Mouse (Mus musculus) limb, embryonic 11.5 days (tissue): ENCODE data around the gene Kctd8. TPM values are rescaled to one million over a fixed set of nuclear protein-coding genes. Genes with fewer than 3 reads are reported as not detected.

Source experiments
- ATAC-seq: fragments of 200-750 bp; cut with Nextera tagmentation; 2 replicates; pipeline ENCODE4 v1.8.0; 2017; ENCODE audit warnings: low read depth; ENCODE audit not compliant: insufficient number of reproducible peaks, low FRiP score, low TSS enrichment
- DNase-seq: peaks from one replicate; pipeline ENCODE4 v3.0.0-alpha.2; 2015; ENCODE audit warnings: low spot score
- H3K27ac ChIP-seq: fragments of 300-500 bp; sonication (generic); replicated peaks from 2 replicates; pipeline ENCODE4 v1.5.1; 2014; ENCODE audit warnings: low read depth, mild to moderate bottlenecking, low read length
- H3K27me3 ChIP-seq: fragments of 300-500 bp; sonication (generic); 2 replicates; pipeline ENCODE4 v1.6.1; 2014; ENCODE audit warnings: mild to moderate bottlenecking, low read length, mixed read lengths; ENCODE audit not compliant: control insufficient read depth, insufficient read depth
- H3K36me3 ChIP-seq: fragments of 300-500 bp; sonication (generic); 2 replicates; pipeline ENCODE4 v1.6.1; 2014; ENCODE audit warnings: mild to moderate bottlenecking, low read length, moderate library complexity, mixed read lengths; ENCODE audit not compliant: control insufficient read depth, insufficient read depth
- H3K4me1 ChIP-seq: fragments of 300-500 bp; sonication (generic); 2 replicates; pipeline ENCODE4 v1.6.1; 2014; ENCODE audit warnings: low read length, mixed read lengths; ENCODE audit not compliant: control insufficient read depth, insufficient read depth
- H3K4me2 ChIP-seq: fragments of 300-500 bp; sonication (generic); 2 replicates; pipeline ENCODE4 v1.6.1; 2014; ENCODE audit warnings: low read depth, mild to moderate bottlenecking, moderate library complexity; ENCODE audit not compliant: severe bottlenecking
- H3K4me3 ChIP-seq: fragments of 300-500 bp; sonication (generic); 2 replicates; pipeline ENCODE4 v1.5.1; 2014; ENCODE audit warnings: low read depth, low read length
- H3K9ac ChIP-seq: fragments of 300-500 bp; sonication (generic); 2 replicates; pipeline ENCODE4 v1.6.1; 2014; ENCODE audit warnings: mild to moderate bottlenecking, low read length
- H3K9me3 ChIP-seq: fragments of 300-500 bp; sonication (generic); 2 replicates; pipeline ENCODE4 v1.6.1; 2016; ENCODE audit warnings: low read length; ENCODE audit not compliant: control insufficient read depth
- WGBS: fragments of 180-500 bp; shearing (Covaris S2); extraction: QIAGEN DNeasy Blood & Tissue Kit; methylation state at CpG from one replicate; pipeline ENCODE4 v1.1.7; 2014; 5-methylcytosine and 5-hydroxymethylcytosine counted together
- microRNA-seq: library from miRNA; unstranded; fragments of <30 nt; microRNA quantifications from one replicate; pipeline ENCODE4, GENCODE M21; 2016
- polyA plus RNA-seq: library from polyadenylated mRNA; unstranded; fragments of >200 nt; fragmentation: Nextera tagmentation; extraction: Ambion mirVana; gene quantifications from 2 replicates; pipeline ENCODE4 v1.2.1, GENCODE M21; 2014

The Kctd8 gene
- polyA plus RNA-seq, 1 experiment from 2014 or later: 1.1 TPM

DNA sequence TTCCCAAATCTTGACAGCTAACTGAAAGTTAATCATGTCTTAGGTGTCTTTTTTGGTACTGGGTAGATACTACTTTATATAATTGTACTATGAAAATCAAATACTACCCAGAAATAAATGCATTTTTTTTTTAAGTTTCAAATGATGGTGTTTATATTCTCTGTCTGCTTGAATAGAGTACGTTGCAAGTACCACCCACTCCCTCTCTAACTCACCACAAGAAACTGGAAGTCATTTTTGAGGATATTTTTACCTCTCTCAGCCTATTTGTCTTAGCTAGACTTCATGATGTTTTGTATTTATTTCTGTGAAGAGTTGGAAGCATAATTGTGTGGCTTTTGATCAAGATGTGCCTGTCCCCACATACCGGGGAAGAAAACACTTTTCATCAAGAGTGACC, 232.8 kb downstream of the Kctd8 start:
- no peak overlapping the region for H3K27ac ChIP-seq
- 86% methylated on average over 2 of the region's 2 CpGs for WGBS
- no peaks in the 10 kb centered on the region for H3K36me3 ChIP-seq
- DNase-seq (no peak), ATAC-seq (no peak)
- no peak overlapping the region for H3K9ac ChIP-seq
- H3K9me3 ChIP-seq: no peaks in the 10 kb centered on the region
- H3K4me1 ChIP-seq: no peaks in the 10 kb centered on the region
- no peak overlapping the region for H3K4me2 ChIP-seq
- no peaks in the 10 kb centered on the region for H3K27me3 ChIP-seq
- H3K4me3 ChIP-seq: no peak overlapping the region

DNA sequence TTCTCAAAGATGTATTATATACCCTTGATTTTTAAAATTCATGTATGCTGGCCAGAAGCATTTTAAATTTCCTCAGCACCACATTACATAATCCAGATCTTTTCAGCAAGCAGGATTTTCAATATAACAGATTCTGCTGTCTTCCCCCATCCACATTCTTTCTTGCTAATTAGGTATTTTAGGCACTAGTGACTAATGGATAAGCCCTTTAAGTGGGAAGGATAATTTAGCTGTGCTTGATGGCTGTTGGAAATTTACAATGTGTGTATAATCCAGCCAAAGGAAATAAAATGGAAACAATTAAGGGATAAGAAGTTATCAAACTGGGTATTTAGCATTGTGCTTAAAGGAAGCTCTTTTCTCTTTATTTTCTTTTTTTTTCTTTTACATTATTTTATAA, 252.6 kb downstream of the Kctd8 start:
- Histone ChIP-seq H3K36me3 (no peaks in the 10 kb centered on the region), H3K27ac (no peak overlapping the region), H3K4me2 (no peak overlapping the region), H3K4me1 (no peaks in the 10 kb centered on the region), H3K9ac (no peak overlapping the region), H3K27me3 (no peaks in the 10 kb centered on the region), H3K4me3 (no peak overlapping the region), H3K9me3 (no peaks in the 10 kb centered on the region)
- ATAC-seq (no peak), DNase-seq (no peak)

Small RNA genes lying within 50 kb of the gene (microRNA-seq; reads per million reads assigned to microRNA genes)
- gene Gm24368: not detected

Other genes starting within 250 kb of the Kctd8 start
- gene Yipf7, start 201.0 kb upstream of the Kctd8 start, polyA plus RNA-seq: not detected in 2 replicates
- gene Guf1, start 215.2 kb upstream of the Kctd8 start, polyA plus RNA-seq: 47.9 and 54.2 TPM in 2 replicates